Mouse (Mus musculus) megakaryocyte, embryonic 14.5 days (primary cell): ENCODE data around the gene Mcrip2.

Experiments used
- FLI1 ChIP-seq: IDR thresholded peaks from 2 replicates; pipeline ENCODE4 v1.6.1; 2012; ENCODE audit warnings: low read length, inconsistent platforms, mixed read lengths
- GATA1 ChIP-seq: IDR thresholded peaks from 3 replicates; pipeline ENCODE4 v1.6.1; 2012; ENCODE audit warnings: mixed read lengths, low read length, inconsistent platforms, borderline replicate concordance

- TF ChIP-seq GATA1 (no peak), FLI1 (no peak)
Observed at GRCm38 (mm10) chr17:25883268-25883667, 14.7 kb upstream of the Mcrip2 start.
